Mouse (Mus musculus): ENCODE measurements around the gene Fgfr2.

Fgfr2 gene

GRCm38 (mm10) chr7:132640946-132641345 is 482.2 kb downstream of the Fgfr2 start:
- no peak for DNase-seq (ENCODE audit: low read depth in 1 of 2, low spot score in 2 of 2)

- DNase-seq (ENCODE audit: low read depth in 1 of 2, low spot score in 2 of 2) = no peak
Observed at GRCm38 (mm10) chr7:132638446-132639087, 484.6 kb downstream of the Fgfr2 start.

- no peak for DNase-seq (ENCODE audit: low read depth in 1 of 2, low spot score in 2 of 2)
Observed at GRCm38 (mm10) chr7:132637292-132637691, 485.9 kb downstream of the Fgfr2 start.

- no peak for DNase-seq (ENCODE audit: low read depth in 1 of 2, low spot score in 2 of 2)
Observed at GRCm38 (mm10) chr7:132631313-132631712, 491.8 kb downstream of the Fgfr2 start.

- DNase-seq (ENCODE audit: low read depth in 1 of 2, low spot score in 2 of 2) = no peak
Observed at GRCm38 (mm10) chr7:132627448-132627847, 495.7 kb downstream of the Fgfr2 start.

- no peak for DNase-seq (ENCODE audit: low read depth in 1 of 2, low spot score in 2 of 2)
Observed at GRCm38 (mm10) chr7:132626174-132626573, 497.0 kb downstream of the Fgfr2 start.

GRCm38 (mm10) chr7:132624161-132624560 is 499.0 kb downstream of the Fgfr2 start:
- no peak for DNase-seq (ENCODE audit: low read depth in 1 of 2, low spot score in 2 of 2)

GRCm38 (mm10) chr7:132619975-132620918 is 502.9 kb downstream of the Fgfr2 start:
- DNase-seq (ENCODE audit: low read depth in 1 of 2, low spot score in 2 of 2) = peak in 1 of 2 experiments; percentile 10

- DNase-seq (ENCODE audit: low read depth in 1 of 2, low spot score in 2 of 2) = no peak
Observed at GRCm38 (mm10) chr7:132619549-132619948, 503.6 kb downstream of the Fgfr2 start.

- DNase-seq (ENCODE audit: low read depth in 1 of 2, low spot score in 2 of 2) = no peak
Observed at GRCm38 (mm10) chr7:132617021-132617564, 506.1 kb downstream of the Fgfr2 start.

GRCm38 (mm10) chr7:132616391-132616790 is 506.8 kb downstream of the Fgfr2 start:
- DNase-seq (ENCODE audit: low read depth in 1 of 2, low spot score in 2 of 2) = no peak

GRCm38 (mm10) chr7:132615346-132615745 is 507.8 kb downstream of the Fgfr2 start:
- DNase-seq (ENCODE audit: low read depth in 1 of 2, low spot score in 2 of 2) = no peak

- DNase-seq (ENCODE audit: low read depth in 1 of 2, low spot score in 2 of 2) = no peak
Observed at GRCm38 (mm10) chr7:132611530-132611929, 511.6 kb downstream of the Fgfr2 start.

- peak; percentile 44 to 78 for DNase-seq (ENCODE audit: low read depth in 1 of 2, low spot score in 2 of 2)
Observed at GRCm38 (mm10) chr7:132610468-132611318, 512.5 kb downstream of the Fgfr2 start, which contains the start of gene Lhpp. Gene Lhpp, plus strand, starts transcription at chr7:132610638.

GRCm38 (mm10) chr7:132608316-132609020 is 514.7 kb downstream of the Fgfr2 start:
- no peak for DNase-seq (ENCODE audit: low read depth in 1 of 2, low spot score in 2 of 2)

GRCm38 (mm10) chr7:132605689-132606088 is 517.5 kb downstream of the Fgfr2 start:
- no peak for DNase-seq (ENCODE audit: low read depth in 1 of 2, low spot score in 2 of 2)

- no peak for DNase-seq (ENCODE audit: low read depth in 1 of 2, low spot score in 2 of 2)
Observed at GRCm38 (mm10) chr7:132604720-132605119, 518.4 kb downstream of the Fgfr2 start.

GRCm38 (mm10) chr7:132600926-132601325 is 522.2 kb downstream of the Fgfr2 start:
- no peak for DNase-seq (ENCODE audit: low read depth in 1 of 2, low spot score in 2 of 2)

GRCm38 (mm10) chr7:132600026-132600425 is 523.1 kb downstream of the Fgfr2 start:
- DNase-seq (ENCODE audit: low read depth in 1 of 2, low spot score in 2 of 2) = no peak

Measured in monocyte, adult 2 months (primary cell).